Mouse (Mus musculus) small intestine, adult 2 months (tissue): ENCODE data around the gene Cfap54.

Experiments used
- CTCF ChIP-seq: fragments of 200-500 bp; IDR thresholded peaks from 2 replicates; pipeline ENCODE4 v1.5.1; 2012; ENCODE audit warnings: low read depth, mild to moderate bottlenecking, control low read depth, inconsistent platforms, low read length, moderate library complexity, mixed read lengths; ENCODE audit not compliant: insufficient replicate concordance, insufficient read length; ENCODE audit errors: extremely low read depth
- POLR2A ChIP-seq: fragments of 200-500 bp; IDR thresholded peaks from 2 replicates; pipeline ENCODE4 v1.6.1; 2012; ENCODE audit warnings: low read depth, mild to moderate bottlenecking, control low read depth, inconsistent platforms, low read length, moderate library complexity

DNA sequence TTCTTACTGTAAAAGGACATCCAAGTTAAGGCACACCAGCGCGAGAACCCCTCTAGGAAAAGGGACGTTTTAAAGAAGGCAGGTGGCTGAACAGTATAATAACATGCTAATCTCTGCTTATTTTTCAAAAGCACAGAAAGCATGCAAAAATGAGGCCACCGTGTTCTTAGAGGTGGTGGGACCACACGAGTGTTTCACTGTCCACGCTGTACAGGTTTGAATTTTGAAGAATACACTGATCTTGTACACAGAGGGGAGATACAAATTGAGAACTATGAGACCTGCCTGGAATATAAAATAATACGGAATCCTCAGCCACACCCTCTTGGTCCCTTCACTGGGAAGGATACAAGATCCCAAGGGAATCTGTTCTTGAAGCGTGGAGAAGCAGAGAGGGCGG is 82.9 kb downstream of the Cfap54 start:
- TF ChIP-seq CTCF = no peak
- TF ChIP-seq POLR2A = no peak
